Mouse (Mus musculus) limb, embryonic 11.5 days (tissue): ENCODE data around the gene AI481877. TPM values are rescaled to one million over a fixed set of nuclear protein-coding genes. Genes with fewer than 3 reads are reported as not detected.

Experiments
- ATAC-seq: fragments of 200-750 bp; cut with Nextera tagmentation; 2 replicates; pipeline ENCODE4 v1.8.0; 2017; ENCODE audit warnings: low read depth; ENCODE audit not compliant: insufficient number of reproducible peaks, low FRiP score, low TSS enrichment
- DNase-seq: peaks from one replicate; pipeline ENCODE4 v3.0.0-alpha.2; 2015; ENCODE audit warnings: low spot score
- H3K27ac ChIP-seq: fragments of 300-500 bp; sonication (generic); replicated peaks from 2 replicates; pipeline ENCODE4 v1.5.1; 2014; ENCODE audit warnings: low read depth, mild to moderate bottlenecking, low read length
- H3K27me3 ChIP-seq: fragments of 300-500 bp; sonication (generic); 2 replicates; pipeline ENCODE4 v1.6.1; 2014; ENCODE audit warnings: mild to moderate bottlenecking, low read length, mixed read lengths; ENCODE audit not compliant: control insufficient read depth, insufficient read depth
- H3K36me3 ChIP-seq: fragments of 300-500 bp; sonication (generic); 2 replicates; pipeline ENCODE4 v1.6.1; 2014; ENCODE audit warnings: mild to moderate bottlenecking, low read length, moderate library complexity, mixed read lengths; ENCODE audit not compliant: control insufficient read depth, insufficient read depth
- H3K4me1 ChIP-seq: fragments of 300-500 bp; sonication (generic); 2 replicates; pipeline ENCODE4 v1.6.1; 2014; ENCODE audit warnings: low read length, mixed read lengths; ENCODE audit not compliant: control insufficient read depth, insufficient read depth
- H3K4me2 ChIP-seq: fragments of 300-500 bp; sonication (generic); 2 replicates; pipeline ENCODE4 v1.6.1; 2014; ENCODE audit warnings: low read depth, mild to moderate bottlenecking, moderate library complexity; ENCODE audit not compliant: severe bottlenecking
- H3K4me3 ChIP-seq: fragments of 300-500 bp; sonication (generic); 2 replicates; pipeline ENCODE4 v1.5.1; 2014; ENCODE audit warnings: low read depth, low read length
- H3K9ac ChIP-seq: fragments of 300-500 bp; sonication (generic); 2 replicates; pipeline ENCODE4 v1.6.1; 2014; ENCODE audit warnings: mild to moderate bottlenecking, low read length
- H3K9me3 ChIP-seq: fragments of 300-500 bp; sonication (generic); 2 replicates; pipeline ENCODE4 v1.6.1; 2016; ENCODE audit warnings: low read length; ENCODE audit not compliant: control insufficient read depth
- WGBS: fragments of 180-500 bp; shearing (Covaris S2); extraction: QIAGEN DNeasy Blood & Tissue Kit; methylation state at CpG from one replicate; pipeline ENCODE4 v1.1.7; 2014; 5-methylcytosine and 5-hydroxymethylcytosine counted together
- polyA plus RNA-seq: library from polyadenylated mRNA; unstranded; fragments of >200 nt; fragmentation: Nextera tagmentation; extraction: Ambion mirVana; gene quantifications from 2 replicates; pipeline ENCODE4 v1.2.1, GENCODE M21; 2014

The AI481877 gene
- polyA plus RNA-seq, 1 experiment from 2014 or later: not detected

- ATAC-seq (no peak), DNase-seq (no peak)
- no peaks in the 10 kb centered on the region for H3K27me3 ChIP-seq
- 87% methylated on average over 5 of the region's 5 CpGs for WGBS
- no peak overlapping the region for H3K27ac ChIP-seq
- no peaks in the 10 kb centered on the region for H3K9me3 ChIP-seq
- H3K36me3 ChIP-seq: no peaks in the 10 kb centered on the region
- H3K4me3 ChIP-seq: no peak overlapping the region
- no peak overlapping the region for H3K4me2 ChIP-seq
- H3K9ac ChIP-seq: no peak overlapping the region
- 0 out of 2 replicates have a peak, but pooled peaks cover 7% of the 10 kb centered on the region for H3K4me1 ChIP-seq
These were observed 130.8 kb downstream of the AI481877 start for GRCm38 (mm10) chr4:59007974-59008373.

DNA sequence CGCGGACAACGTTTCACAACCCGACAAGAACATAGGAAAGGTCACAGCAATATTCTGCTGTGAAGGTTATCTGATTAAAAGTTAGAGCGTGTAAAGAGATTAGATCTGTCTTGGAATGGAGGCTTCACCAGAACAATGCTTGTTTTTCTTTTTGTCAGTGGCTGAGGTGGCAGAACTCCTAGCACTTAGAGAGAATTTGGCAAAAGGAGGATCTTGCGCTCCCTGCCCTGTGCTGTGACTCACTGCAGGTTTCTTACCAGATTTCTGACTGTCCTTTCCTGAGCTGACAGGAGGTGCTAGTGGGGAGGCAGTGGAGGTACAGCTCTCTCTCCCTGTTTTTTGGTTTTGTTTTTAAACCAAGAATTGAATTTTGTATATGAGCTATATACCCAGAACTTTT is 131.8 kb downstream of the AI481877 start:
- Histone ChIP-seq H3K27ac (no peak overlapping the region), H3K4me1 (0 out of 2 replicates have a peak, but pooled peaks cover 7% of the 10 kb centered on the region), H3K4me3 (no peak overlapping the region), H3K4me2 (no peak overlapping the region), H3K27me3 (no peaks in the 10 kb centered on the region), H3K9me3 (no peaks in the 10 kb centered on the region), H3K36me3 (no peaks in the 10 kb centered on the region), H3K9ac (no peak overlapping the region)
- ATAC-seq (no peak), DNase-seq (no peak)
- WGBS: 92% methylated on average over 6 of the region's 6 CpGs

DNA sequence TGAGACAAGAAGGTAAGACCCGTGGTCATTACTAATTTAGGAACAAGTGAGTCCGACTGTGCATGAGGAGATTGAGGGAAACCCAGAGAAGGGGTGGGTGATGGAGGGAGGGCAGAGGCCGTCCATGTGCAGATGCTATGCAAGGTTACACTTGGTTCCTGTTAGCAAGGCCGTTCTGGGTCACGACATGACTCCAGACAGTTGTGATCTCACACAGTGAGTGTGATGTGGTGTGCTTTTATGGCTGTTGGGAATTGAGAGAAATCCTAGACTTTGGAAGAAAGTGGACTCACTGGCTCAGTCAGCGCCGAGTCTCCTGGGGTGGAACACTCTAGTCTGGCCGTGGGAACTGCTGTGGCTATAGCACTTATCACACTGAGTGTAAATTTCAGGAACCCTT is 132.6 kb downstream of the AI481877 start:
- Histone ChIP-seq H3K4me1 (0 out of 2 replicates have a peak, but pooled peaks cover 7% of the 10 kb centered on the region), H3K36me3 (no peaks in the 10 kb centered on the region), H3K9ac (no peak overlapping the region), H3K4me3 (no peak overlapping the region), H3K27ac (no peak overlapping the region), H3K4me2 (no peak overlapping the region), H3K9me3 (no peaks in the 10 kb centered on the region), H3K27me3 (no peaks in the 10 kb centered on the region)
- DNase-seq (no peak), ATAC-seq (no peak)
- 46% methylated on average over 8 of the region's 8 CpGs for WGBS

GRCm38 (mm10) chr4:59003806-59004200 is 135.0 kb downstream of the AI481877 start:
- peak overlapping the region; percentile 81 for H3K4me2 ChIP-seq
- peak overlapping the region; percentile 89 for H3K9ac ChIP-seq
- H3K4me1 ChIP-seq: 0 out of 2 replicates have a peak, but pooled peaks cover 10% of the 10 kb centered on the region
- 43% methylated on average over 7 of the region's 7 CpGs for WGBS
- DNase-seq (no peak), ATAC-seq (no peak)
- no peak overlapping the region for H3K27ac ChIP-seq
- H3K27me3 ChIP-seq: no peaks in the 10 kb centered on the region
- H3K9me3 ChIP-seq: no peaks in the 10 kb centered on the region
- no peaks in the 10 kb centered on the region for H3K36me3 ChIP-seq
- peak overlapping the region; percentile 92 for H3K4me3 ChIP-seq

DNA sequence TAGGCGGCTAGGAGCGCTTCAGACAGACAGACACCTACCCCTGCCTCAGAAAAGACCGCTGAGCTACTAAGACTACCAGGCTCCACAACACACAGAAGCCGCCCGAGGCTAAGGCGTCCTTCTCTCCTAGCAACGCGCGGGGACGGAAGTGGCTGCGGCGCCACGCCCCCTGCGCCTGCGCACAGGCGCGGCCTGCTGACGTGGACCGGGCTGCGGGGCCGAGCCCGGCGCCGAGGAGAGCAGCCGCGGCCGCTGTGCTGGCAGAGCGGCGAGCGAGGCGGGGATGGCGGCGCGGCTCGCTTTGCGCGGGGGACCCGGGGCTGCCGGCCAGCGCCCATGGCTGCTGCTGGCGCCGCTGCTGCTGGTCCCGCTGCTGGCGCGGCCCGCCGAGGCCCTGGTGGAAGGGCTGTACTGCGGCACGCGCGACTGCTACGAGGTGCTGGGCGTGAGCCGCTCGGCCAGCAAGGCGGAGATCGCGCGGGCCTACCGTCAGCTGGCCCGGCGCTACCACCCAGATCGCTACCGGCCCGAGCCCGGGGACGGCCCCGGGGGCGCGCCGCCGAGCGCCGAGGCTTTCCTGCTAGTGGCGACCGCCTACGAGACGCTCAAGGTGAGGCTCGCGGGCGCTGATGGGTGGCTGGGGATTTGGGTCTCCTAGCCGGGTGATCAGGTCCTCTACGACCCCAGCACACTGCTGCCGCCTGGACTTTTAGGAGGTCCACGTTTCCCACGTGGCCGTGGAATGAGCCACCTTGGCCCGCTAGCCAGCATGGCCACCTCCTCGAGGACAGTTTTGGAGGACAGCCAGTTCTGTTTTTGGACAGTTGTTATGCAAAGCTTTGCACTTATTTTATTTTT is 135.6 kb downstream of the AI481877 start, which contains the start of gene Gm20503:
Gene Gm20503 (plus strand): TSS at position 263 of the 858 bp plus-strand sequence.
- H3K27ac ChIP-seq: peak within 1 kb of the TSS; percentile 70; the same call in 1 of the 2 replicates
- peak within 1 kb of the TSS; percentile 81 for H3K4me2 ChIP-seq
- H3K4me1 ChIP-seq: 0 out of 2 replicates have a peak, but pooled peaks cover 10% of the 10 kb centered on the region
- H3K9me3 ChIP-seq: no peaks in the 10 kb centered on the region
- WGBS: under 1% methylated on average over 77 of the region's 89 CpGs
- ATAC-seq (peak; percentile 95), DNase-seq (peak; percentile 93)
- H3K27me3 ChIP-seq: no peaks in the 10 kb centered on the region
- H3K4me3 ChIP-seq: peak within 1 kb of the TSS; percentile 92
- no peaks in the 10 kb centered on the region for H3K36me3 ChIP-seq
- peak within 1 kb of the TSS; percentile 89 for H3K9ac ChIP-seq

DNA sequence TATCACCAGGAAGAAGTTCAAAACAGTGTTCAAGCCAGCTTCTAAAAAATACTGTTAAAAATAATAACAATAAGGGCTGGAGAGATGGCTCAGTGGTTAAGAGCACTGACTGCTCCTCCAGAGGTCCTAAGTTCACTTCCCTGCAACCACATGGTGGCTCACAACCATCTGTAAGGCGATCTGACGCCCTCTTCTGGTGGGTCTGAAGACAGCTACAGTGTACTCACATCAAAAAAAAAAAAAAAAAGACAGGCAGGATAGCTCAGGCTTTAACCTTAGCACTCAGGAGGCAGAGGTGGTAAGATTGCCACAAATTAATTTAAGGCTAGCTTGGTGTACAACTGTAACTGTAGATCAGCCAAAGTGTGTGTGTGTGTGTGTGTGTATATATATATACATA is 138.2 kb downstream of the AI481877 start:
- Histone ChIP-seq H3K4me1 (peaks cover 7% of the 10 kb centered on the region; the same call in 1 of the 2 replicates), H3K27me3 (no peaks in the 10 kb centered on the region), H3K4me3 (no peak overlapping the region), H3K27ac (no peak overlapping the region), H3K9me3 (no peaks in the 10 kb centered on the region), H3K4me2 (no peak overlapping the region), H3K36me3 (no peaks in the 10 kb centered on the region), H3K9ac (no peak overlapping the region)
- DNase-seq: no peak
- no peak for ATAC-seq
- WGBS: 0% methylated on average over 2 of the region's 2 CpGs

DNA sequence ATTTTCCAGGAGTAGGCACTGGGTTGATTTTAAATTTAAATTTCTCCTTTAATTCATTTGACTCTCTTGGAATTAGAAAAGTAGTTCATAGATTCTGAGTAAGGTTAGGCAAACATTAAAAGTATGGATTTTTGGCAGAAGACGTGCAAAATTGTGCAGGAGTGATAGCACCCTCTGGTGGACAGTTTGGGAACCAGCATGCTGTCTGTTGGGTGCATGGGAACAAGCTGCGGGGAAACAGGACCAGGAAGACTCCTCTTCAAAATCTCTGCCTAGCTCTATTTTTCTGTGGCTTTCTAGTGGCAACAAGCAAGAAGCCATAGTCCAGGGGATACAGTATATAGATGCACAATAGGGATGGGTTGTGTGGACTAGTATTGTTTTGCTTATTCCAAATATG is 139.1 kb downstream of the AI481877 start:
- Histone ChIP-seq H3K36me3 (no peaks in the 10 kb centered on the region), H3K27ac (no peak overlapping the region), H3K9me3 (no peaks in the 10 kb centered on the region), H3K4me1 (peaks cover 10% of the 10 kb centered on the region; the same call in 1 of the 2 replicates), H3K4me2 (no peak overlapping the region), H3K9ac (no peak overlapping the region), H3K27me3 (no peaks in the 10 kb centered on the region), H3K4me3 (no peak overlapping the region)
- WGBS: 22% methylated on average over 2 of the region's 2 CpGs
- DNase-seq (peak; percentile 80), ATAC-seq (no peak)

- WGBS: 94% methylated on average over 1 of the region's 1 CpGs
- H3K4me3 ChIP-seq: no peak overlapping the region
These were observed 140.1 kb downstream of the AI481877 start for GRCm38 (mm10) chr4:58998688-58999087.

More at GRCm38 (mm10) chr4:58998688-58999087, 140.1 kb downstream of the AI481877 start:
- no peak overlapping the region for H3K27ac ChIP-seq
- DNase-seq: no peak
- H3K36me3 ChIP-seq: no peaks in the 10 kb centered on the region
- H3K4me1 ChIP-seq: peaks cover 5% of the 10 kb centered on the region; the same call in 1 of the 2 replicates
- no peaks in the 10 kb centered on the region for H3K27me3 ChIP-seq
- no peak overlapping the region for H3K9ac ChIP-seq
- H3K4me2 ChIP-seq: no peak overlapping the region
- H3K9me3 ChIP-seq: no peaks in the 10 kb centered on the region
- no peak for ATAC-seq
